Mouse (Mus musculus): ENCODE data around the gene Rplp1. TPM values are rescaled to one million over a fixed set of nuclear protein-coding genes. Genes with fewer than 3 reads are reported as not detected.

The Rplp1 gene
- polyA plus RNA-seq, 1 experiment from 2014 or later: 1,317 TPM

GRCm38 (mm10) chr9:61933333-61933732 lies 19.0 kb upstream of the Rplp1 start:
- Histone ChIP-seq H3K9ac (no peak overlapping the region), H3K27ac (no peak overlapping the region), H3K4me2 (replicated peaks) (no peak overlapping the region), H3K4me3 (no peak overlapping the region), H3K36me3 (peaks cover 92% of the 10 kb centered on the region), H3K27me3 (no peaks in the 10 kb centered on the region), H3K4me1 (no peaks in the 10 kb centered on the region), H3K9me3 (no peaks in the 10 kb centered on the region)
- WGBS: 85% methylated on average over 2 of the region's 2 CpGs
- no peak for ATAC-seq (ENCODE audit: low FRiP score, low read depth)

- Histone ChIP-seq H3K4me3 (no peak overlapping the region), H3K27ac (no peak overlapping the region), H3K9ac (no peak overlapping the region), H3K4me1 (no peaks in the 10 kb centered on the region), H3K4me2 (replicated peaks) (no peak overlapping the region), H3K27me3 (no peaks in the 10 kb centered on the region), H3K36me3 (peaks cover 92% of the 10 kb centered on the region), H3K9me3 (no peaks in the 10 kb centered on the region)
- WGBS: 95% methylated on average over 3 of the region's 3 CpGs
- ATAC-seq (ENCODE audit: low FRiP score, low read depth): no peak
Measured at GRCm38 (mm10) chr9:61932009-61932408, 17.7 kb upstream of the Rplp1 start.

- Histone ChIP-seq H3K27me3 (no peaks in the 10 kb centered on the region), H3K4me2 (replicated peaks) (no peak overlapping the region), H3K27ac (no peak overlapping the region), H3K9ac (no peak overlapping the region), H3K36me3 (peaks cover 94% of the 10 kb centered on the region), H3K4me1 (no peaks in the 10 kb centered on the region), H3K9me3 (no peaks in the 10 kb centered on the region), H3K4me3 (no peak overlapping the region)
- no peak for ATAC-seq (ENCODE audit: low FRiP score, low read depth)
- 92% methylated on average over 10 of the region's 10 CpGs for WGBS
Measured at GRCm38 (mm10) chr9:61925086-61925660, 10.8 kb upstream of the Rplp1 start.

GRCm38 (mm10) chr9:61920331-61920730 lies 6.0 kb upstream of the Rplp1 start:
- ATAC-seq (ENCODE audit: low FRiP score, low read depth): no peak
- Histone ChIP-seq H3K9me3 (no peaks in the 10 kb centered on the region), H3K36me3 (peaks cover 83% of the 10 kb centered on the region), H3K27me3 (no peaks in the 10 kb centered on the region), H3K9ac (no peak overlapping the region), H3K27ac (no peak overlapping the region), H3K4me3 (no peak overlapping the region), H3K4me1 (no peaks in the 10 kb centered on the region), H3K4me2 (replicated peaks) (no peak overlapping the region)
- WGBS: 94% methylated on average over 6 of the region's 6 CpGs

- ATAC-seq (ENCODE audit: low FRiP score, low read depth): no peak
- H3K4me2 ChIP-seq (replicated peaks): no peak overlapping the region
- WGBS: 93% methylated on average over 5 of the region's 5 CpGs
- peaks cover 75% of the 10 kb centered on the region for H3K36me3 ChIP-seq
- H3K9ac ChIP-seq: no peak overlapping the region
- no peak overlapping the region for H3K27ac ChIP-seq
- H3K4me1 ChIP-seq: peaks cover 3% of the 10 kb centered on the region; the same call in 1 of the 2 replicates
- no peaks in the 10 kb centered on the region for H3K27me3 ChIP-seq
- no peaks in the 10 kb centered on the region for H3K9me3 ChIP-seq
- no peak overlapping the region for H3K4me3 ChIP-seq
Measured at GRCm38 (mm10) chr9:61919464-61919863, 5.1 kb upstream of the Rplp1 start.

- peaks cover 16% of the 10 kb centered on the region for H3K4me1 ChIP-seq
- no peak for ATAC-seq (ENCODE audit: low FRiP score, low read depth)
- H3K27me3 ChIP-seq: no peaks in the 10 kb centered on the region
- H3K27ac ChIP-seq: no peak overlapping the region
- no peaks in the 10 kb centered on the region for H3K9me3 ChIP-seq
- H3K9ac ChIP-seq: no peak overlapping the region
- no peak overlapping the region for H3K4me2 ChIP-seq (replicated peaks)
- 84% methylated on average over 6 of the region's 6 CpGs for WGBS
- peaks cover 65% of the 10 kb centered on the region for H3K36me3 ChIP-seq
- no peak overlapping the region for H3K4me3 ChIP-seq
Measured at GRCm38 (mm10) chr9:61917436-61917835, 3.1 kb upstream of the Rplp1 start.

GRCm38 (mm10) chr9:61916986-61917385 lies 2.6 kb upstream of the Rplp1 start:
- H3K4me2 ChIP-seq (replicated peaks): no peak overlapping the region
- 93% methylated on average over 3 of the region's 3 CpGs for WGBS
- no peaks in the 10 kb centered on the region for H3K27me3 ChIP-seq
- ATAC-seq (ENCODE audit: low FRiP score, low read depth): no peak
- H3K4me1 ChIP-seq: peaks cover 20% of the 10 kb centered on the region
- H3K9me3 ChIP-seq: no peaks in the 10 kb centered on the region
- H3K9ac ChIP-seq: no peak overlapping the region
- no peak overlapping the region for H3K27ac ChIP-seq
- H3K4me3 ChIP-seq: no peak overlapping the region
- H3K36me3 ChIP-seq: peaks cover 65% of the 10 kb centered on the region

- Histone ChIP-seq H3K4me3 (peak overlapping the region; percentile 80), H3K9ac (peak overlapping the region; percentile 73; the same call in 1 of the 2 replicates), H3K27ac (peak overlapping the region; percentile 92; the same call in 1 of the 2 replicates), H3K4me1 (peaks cover 20% of the 10 kb centered on the region), H3K9me3 (no peaks in the 10 kb centered on the region), H3K36me3 (peaks cover 65% of the 10 kb centered on the region), H3K4me2 (replicated peaks) (peak overlapping the region; percentile 91), H3K27me3 (no peaks in the 10 kb centered on the region)
- no peak for ATAC-seq (ENCODE audit: low FRiP score, low read depth)
- WGBS: 44% methylated on average over 4 of the region's 4 CpGs
Measured at GRCm38 (mm10) chr9:61915393-61916005, 1.2 kb upstream of the Rplp1 start.

GRCm38 (mm10) chr9:61914917-61915300 lies 567 bp upstream of the Rplp1 start:
- 2% methylated on average over 13 of the region's 13 CpGs for WGBS
- Histone ChIP-seq H3K9ac (peak overlapping the region; percentile 73), H3K4me2 (replicated peaks) (peak overlapping the region; percentile 91), H3K27ac (peak overlapping the region; percentile 92), H3K36me3 (peaks cover 60% of the 10 kb centered on the region), H3K4me1 (peaks cover 20% of the 10 kb centered on the region), H3K9me3 (no peaks in the 10 kb centered on the region), H3K27me3 (no peaks in the 10 kb centered on the region), H3K4me3 (peak overlapping the region; percentile 80)
- no peak; the same call in 1 of the 2 replicates for ATAC-seq (ENCODE audit: low FRiP score, low read depth)

- no peak overlapping the region for H3K9ac ChIP-seq
- H3K4me2 ChIP-seq (replicated peaks): no peak overlapping the region
- no peak overlapping the region for H3K4me3 ChIP-seq
- no peaks in the 10 kb centered on the region for H3K9me3 ChIP-seq
- H3K36me3 ChIP-seq: peaks cover 28% of the 10 kb centered on the region
- no peaks in the 10 kb centered on the region for H3K27me3 ChIP-seq
- 56% methylated on average over 6 of the region's 6 CpGs for WGBS
- H3K4me1 ChIP-seq: peaks cover 20% of the 10 kb centered on the region
- no peak for ATAC-seq (ENCODE audit: low FRiP score, low read depth)
- no peak overlapping the region for H3K27ac ChIP-seq
Measured at GRCm38 (mm10) chr9:61911300-61912128, 2.8 kb downstream of the Rplp1 start.

- no peak overlapping the region for H3K9ac ChIP-seq
- no peak overlapping the region for H3K4me2 ChIP-seq (replicated peaks)
- H3K4me1 ChIP-seq: peaks cover 21% of the 10 kb centered on the region
- 42% methylated on average over 20 of the region's 20 CpGs for WGBS
- H3K27ac ChIP-seq: no peak overlapping the region
- no peaks in the 10 kb centered on the region for H3K9me3 ChIP-seq
- no peak for ATAC-seq (ENCODE audit: low FRiP score, low read depth)
- H3K27me3 ChIP-seq: no peaks in the 10 kb centered on the region
- no peak overlapping the region for H3K4me3 ChIP-seq
- peaks cover 27% of the 10 kb centered on the region for H3K36me3 ChIP-seq
Measured at GRCm38 (mm10) chr9:61910526-61911256, 3.7 kb downstream of the Rplp1 start.

GRCm38 (mm10) chr9:61909633-61910032 lies 4.7 kb downstream of the Rplp1 start:
- Histone ChIP-seq H3K4me1 (peaks cover 26% of the 10 kb centered on the region), H3K27me3 (no peaks in the 10 kb centered on the region), H3K27ac (no peak overlapping the region), H3K9ac (no peak overlapping the region), H3K4me3 (no peak overlapping the region), H3K36me3 (peaks cover 27% of the 10 kb centered on the region), H3K4me2 (replicated peaks) (no peak overlapping the region), H3K9me3 (no peaks in the 10 kb centered on the region)
- no peak for ATAC-seq (ENCODE audit: low FRiP score, low read depth)
- WGBS: 77% methylated on average over 1 of the region's 1 CpGs

Measured in limb, embryonic 13.5 days (tissue).